Mouse (Mus musculus) CD4-positive, CD25-positive, alpha-beta regulatory T cell, adult 4 months (primary cell): Measurements from ENCODE around the gene Eloa. TPM values are rescaled to one million over a fixed set of nuclear protein-coding genes. Genes with fewer than 3 reads are reported as not detected.
A peak's percentile ranks its signal among the peaks of the same experiment; 100 is the strongest.

Source experiments
- ATAC-seq: one replicate; pipeline ENCODE4 v1.8.0; 2017
- polyA plus RNA-seq, 2 experiments: library from polyadenylated mRNA; unstranded; fragments of 100-300 nt; shearing (Covaris generic); gene quantifications; one replicate each; pipeline ENCODE4 v1.2.1; 2017

Eloa gene
- polyA plus RNA-seq, 2 experiments from 2014 or later: 44.5 to 58.9 TPM

GRCm38 (mm10) chr4:136030968-136031909 is 9.7 kb upstream of the Eloa start:
- peak; percentile 60 for ATAC-seq

DNA sequence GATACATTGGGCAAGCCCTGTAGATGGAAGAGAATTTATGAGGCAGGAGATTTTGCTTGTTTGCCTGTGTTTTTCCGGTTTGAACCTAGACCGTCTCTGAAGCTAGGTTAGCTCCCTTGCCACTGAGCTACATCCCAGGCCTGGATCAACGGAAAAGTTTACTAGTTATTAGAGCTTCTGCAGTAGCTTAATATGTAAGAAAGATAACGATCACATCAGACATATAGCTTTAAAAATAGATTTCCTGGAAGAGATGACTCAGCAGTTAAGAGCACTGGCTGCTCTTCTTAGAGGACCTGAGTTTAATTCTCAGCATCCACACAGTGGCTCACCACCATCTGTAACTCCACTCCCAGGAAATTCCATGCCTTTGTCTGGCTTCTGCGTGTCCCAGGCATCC is 7.1 kb upstream of the Eloa start:
- peak; percentile 55 for ATAC-seq

GRCm38 (mm10) chr4:136028132-136028564 is 6.6 kb upstream of the Eloa start:
- peak; percentile 40 for ATAC-seq

DNA sequence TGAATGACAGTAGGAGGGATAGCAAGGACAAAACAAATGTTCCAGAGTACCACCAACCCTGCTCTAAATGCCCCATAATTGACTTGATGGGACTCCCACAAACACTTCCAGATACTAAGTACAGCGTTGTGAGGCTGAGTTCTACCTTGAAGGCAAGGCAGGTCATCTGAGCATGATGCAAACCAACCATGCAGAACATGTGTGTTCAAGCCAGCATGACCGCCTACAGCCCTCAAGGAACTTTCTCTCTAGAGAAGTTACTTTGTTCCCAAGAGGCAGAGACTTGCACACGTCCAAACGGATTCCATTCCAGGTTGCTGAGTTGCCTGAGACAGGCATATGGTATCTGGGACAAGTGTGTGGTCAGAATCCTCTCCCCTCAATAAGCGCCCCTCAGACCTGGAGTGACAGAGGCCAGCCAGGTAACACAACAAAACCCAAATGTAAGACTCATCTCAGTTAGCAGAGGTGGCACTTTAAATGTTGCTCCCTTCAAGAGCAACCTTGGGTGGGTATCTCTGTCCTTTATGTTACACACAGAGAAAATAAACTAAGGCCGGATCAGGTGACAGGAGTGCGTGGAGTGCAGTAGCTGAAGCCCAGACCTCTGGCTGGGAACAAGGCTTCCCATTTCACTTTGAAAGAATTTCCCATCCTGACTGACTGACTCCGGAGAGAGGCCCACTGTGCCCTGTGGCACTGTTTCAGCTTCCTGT is 6.0 kb upstream of the Eloa start:
- ATAC-seq: no peak

- no peak for ATAC-seq
Measured at GRCm38 (mm10) chr4:136025350-136025749, 3.8 kb upstream of the Eloa start.

- ATAC-seq: no peak
Measured at GRCm38 (mm10) chr4:136022924-136023323, 1.4 kb upstream of the Eloa start.

DNA sequence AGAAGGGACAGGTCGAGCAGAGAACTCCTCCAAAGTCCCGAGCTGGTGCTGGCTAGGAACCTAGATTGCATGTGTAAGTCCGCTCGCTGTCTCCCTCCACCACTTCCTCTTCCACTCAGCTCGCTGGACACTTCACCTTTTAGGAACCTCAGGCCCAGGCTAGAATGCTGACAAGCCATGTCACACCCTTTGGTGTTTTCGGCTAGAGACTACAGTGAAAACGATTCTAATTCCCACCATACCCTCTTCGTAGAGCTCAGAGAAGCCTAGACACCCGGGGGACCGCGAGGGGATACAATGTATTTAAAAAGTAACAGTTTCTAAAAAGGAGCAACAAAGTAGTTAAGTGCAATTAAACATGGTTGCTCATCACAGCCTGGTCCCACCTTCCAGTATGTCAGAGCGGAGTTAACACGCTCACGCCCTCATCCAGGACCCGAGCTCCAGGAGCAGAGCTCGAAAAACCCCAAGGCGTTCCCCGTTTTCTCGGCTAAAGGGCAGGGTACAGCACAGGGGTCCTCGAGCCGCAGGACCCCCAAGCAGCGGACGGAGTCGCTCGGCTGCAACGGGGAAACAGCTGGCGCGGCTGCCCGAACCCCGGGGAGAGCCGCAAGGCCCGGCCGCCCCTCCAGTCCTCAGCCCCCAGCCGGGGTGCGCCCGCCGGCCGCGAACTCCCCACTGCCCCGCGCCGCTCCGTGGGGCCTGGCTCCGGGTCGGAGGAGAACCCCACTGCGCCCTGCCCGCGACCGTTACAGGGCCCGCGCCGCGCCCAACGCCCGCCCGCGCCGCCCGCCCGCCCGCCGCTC is 617 bp downstream of the Eloa start:
- no peak for ATAC-seq

GRCm38 (mm10) chr4:136016059-136016602 is 5.4 kb downstream of the Eloa start:
- ATAC-seq: peak; percentile 74

DNA sequence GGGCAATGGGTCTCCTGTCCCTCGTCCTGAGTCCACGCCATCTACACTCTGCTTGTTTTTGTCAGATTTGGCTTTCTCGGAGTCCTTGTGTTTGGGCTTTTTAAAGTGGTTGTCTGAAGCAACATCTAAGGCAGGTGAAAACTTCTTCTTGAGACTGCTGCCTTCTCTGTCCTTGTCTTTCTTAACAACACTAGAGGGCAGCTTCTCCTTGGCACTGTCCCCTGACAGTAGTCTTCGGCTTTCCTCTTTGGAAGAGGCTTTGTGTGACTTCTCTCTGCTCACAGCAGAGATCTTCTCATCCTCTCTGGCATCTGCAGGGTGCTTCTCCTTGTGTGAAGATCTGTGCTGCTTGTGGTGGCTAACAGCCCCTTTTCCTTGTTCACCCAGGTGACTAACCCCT is 11.0 kb downstream of the Eloa start:
- ATAC-seq: no peak

- no peak for ATAC-seq
Measured at GRCm38 (mm10) chr4:136008782-136009447, 12.6 kb downstream of the Eloa start.

- ATAC-seq: peak; percentile 92
Measured at GRCm38 (mm10) chr4:136006821-136007220, 14.7 kb downstream of the Eloa start.

- no peak for ATAC-seq
Measured at GRCm38 (mm10) chr4:136004921-136005320, 16.6 kb downstream of the Eloa start.

DNA sequence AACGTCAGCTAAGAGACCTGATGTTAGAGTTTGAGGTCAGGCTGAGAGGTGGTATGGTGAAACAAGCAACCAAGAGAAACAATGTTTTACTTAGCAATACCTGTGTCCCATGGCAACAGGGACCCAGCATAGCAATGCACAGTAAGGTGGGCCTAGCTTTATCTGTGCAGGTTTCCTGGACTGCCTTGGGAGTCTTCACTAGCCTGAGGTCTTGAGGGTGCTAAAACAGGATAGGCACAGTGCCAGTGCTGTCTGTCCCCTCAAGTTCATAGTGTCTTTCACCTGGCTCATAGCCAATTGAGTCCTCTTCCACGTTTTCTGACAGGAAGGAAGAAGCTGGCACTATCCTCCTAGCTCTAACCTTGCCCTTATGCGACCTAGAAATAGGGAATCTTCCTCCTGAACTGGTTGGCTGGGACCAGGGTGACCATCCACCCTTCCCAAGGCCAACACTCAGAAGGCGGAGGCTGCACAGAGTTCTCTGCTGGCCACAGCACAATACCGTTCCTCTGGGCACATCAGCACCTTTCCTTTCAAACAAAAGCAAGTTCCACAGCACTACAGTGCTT is 17.4 kb downstream of the Eloa start:
- ATAC-seq: no peak

DNA sequence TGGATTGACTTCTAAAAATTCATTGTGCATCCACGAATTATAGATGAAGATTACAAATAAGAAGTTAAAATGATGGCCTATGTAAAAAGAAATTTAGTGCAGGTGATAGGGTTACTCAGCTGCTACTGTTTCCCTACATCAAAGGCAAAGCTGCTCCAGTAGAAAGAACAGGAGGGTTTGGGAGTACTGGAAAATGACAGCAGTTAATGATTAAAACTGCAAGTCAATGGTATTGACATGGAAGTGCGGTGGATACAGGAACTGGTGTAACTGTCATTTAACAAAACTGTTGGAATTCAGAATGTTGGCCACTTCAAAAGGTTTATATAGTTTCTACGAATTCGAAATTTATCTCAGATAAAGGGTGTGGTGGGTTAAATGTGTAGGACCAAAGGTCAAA is 26.4 kb downstream of the Eloa start:
- ATAC-seq: no peak

DNA sequence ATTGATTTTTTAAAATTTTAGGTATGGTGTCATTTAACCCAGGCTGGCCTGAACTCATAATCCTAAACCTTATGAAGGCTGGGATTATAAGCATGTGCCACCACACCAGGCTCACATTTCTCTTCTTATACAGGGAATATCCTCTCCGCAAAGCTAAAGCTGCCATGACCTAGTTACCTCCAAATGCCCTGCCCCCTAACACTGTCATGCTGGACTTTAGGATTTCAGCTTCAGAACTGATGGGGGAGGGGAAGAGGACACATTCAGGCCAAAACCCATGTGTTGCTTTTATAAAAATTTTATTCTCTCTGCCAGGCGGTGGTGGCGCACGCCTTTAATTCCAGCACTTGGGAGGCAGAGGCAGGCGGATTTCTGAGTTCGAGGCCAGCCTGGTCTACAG is 27.6 kb downstream of the Eloa start:
- ATAC-seq: no peak

GRCm38 (mm10) chr4:135987714-135988113 is 33.8 kb downstream of the Eloa start:
- no peak for ATAC-seq

GRCm38 (mm10) chr4:135986943-135987710 is 34.4 kb downstream of the Eloa start, which contains the start of gene Pithd1:
Gene Pithd1 (minus strand): TSS chr4:135987264.
- peak; percentile 85 for ATAC-seq

- ATAC-seq: peak; percentile 7
Measured at GRCm38 (mm10) chr4:135986301-135986942, 35.1 kb downstream of the Eloa start.

DNA sequence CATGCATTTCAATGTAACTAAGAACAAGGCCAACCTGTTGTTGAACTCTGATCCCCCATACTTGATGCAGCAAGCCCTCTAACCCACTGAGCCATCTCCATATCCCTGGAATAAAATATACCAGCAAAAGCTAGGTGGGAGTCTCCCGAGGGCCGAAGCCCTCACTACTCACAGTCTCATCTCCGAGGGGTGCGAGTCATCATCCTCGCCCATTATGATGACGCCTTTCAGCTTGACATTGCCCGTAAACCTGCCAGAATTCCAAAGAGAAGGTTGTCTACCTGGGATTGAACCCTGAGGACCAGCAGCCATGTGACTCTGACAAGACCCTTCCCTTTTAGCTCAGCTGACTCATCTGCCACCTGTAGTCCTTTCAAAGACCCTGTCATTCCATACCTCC is 35.8 kb downstream of the Eloa start:
- ATAC-seq: no peak

DNA sequence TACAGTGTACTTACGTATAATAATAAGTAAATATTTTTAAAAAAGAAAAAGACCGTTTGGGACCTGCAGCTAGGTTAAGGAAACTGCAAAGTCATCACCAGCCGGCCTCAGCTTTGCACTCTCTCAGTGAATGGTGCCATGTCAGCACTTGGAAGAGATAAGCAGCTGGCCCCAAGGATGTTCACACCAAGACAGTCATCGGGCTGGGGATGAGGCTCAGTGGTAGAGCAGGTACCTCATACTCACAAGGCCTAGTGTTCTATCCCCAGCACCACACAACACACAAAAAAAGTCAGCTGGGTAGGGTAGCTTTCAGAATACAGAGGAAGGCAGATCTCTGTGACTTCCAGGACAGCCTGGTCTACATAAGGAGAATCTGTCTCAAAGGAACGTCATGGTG is 36.4 kb downstream of the Eloa start:
- ATAC-seq: no peak
